Mouse (Mus musculus) spleen, postnatal 10 days (tissue): ENCODE measurements at regions not wholly inside any gene's neighbourhood (a gene's known extent, or its start where the extent isn't known, plus 50 kb on each side); places are given as distances from the start of the nearest gene placed in this dataset.

ENCODE experiments used
- DNase-seq, 2 experiments: peaks; one replicate each; pipeline ENCODE4 v3.0.0; 2021 to 2022; ENCODE audit warnings: low spot score in 2 of 2

DNA sequence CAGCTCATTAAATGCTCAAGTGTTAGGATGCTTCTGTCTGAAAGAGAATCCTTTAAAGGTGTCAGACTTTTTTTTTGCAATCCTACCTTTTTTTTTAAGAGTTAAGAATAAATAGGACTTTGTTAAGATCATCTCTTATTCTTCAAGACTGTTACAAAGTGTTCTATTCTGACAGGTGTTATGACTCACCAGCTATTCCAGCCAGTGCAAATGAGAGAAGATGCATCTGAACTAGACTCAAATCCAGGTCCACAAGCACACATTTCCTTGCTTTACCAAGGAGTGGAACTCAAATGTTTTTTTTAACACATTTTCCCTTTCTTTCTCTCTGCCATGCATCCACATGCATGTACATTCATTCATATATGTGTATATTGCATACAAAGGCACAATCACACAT lies 98.4 kb upstream of the Atp10a start:
- DNase-seq = no peak

DNA sequence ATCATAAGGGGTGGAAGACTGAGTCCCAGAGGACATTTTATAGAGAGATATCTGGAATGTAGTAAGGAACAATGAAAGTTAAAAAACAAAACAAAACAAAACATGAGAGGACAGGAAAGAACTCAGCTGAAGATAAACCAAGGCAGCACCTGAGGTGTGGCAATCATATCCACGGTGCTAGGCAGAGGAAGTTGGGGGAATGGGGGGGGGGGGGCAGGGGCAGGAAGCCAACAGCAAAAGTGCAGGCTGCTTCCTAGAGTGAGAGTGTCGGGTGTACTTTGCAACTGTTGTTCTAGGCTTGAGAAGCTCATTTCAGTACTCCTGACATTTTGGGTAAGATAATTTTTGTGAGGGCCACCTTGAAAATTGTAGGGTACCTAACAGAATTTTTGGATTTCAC lies 87.2 kb upstream of the Atp10a start:
- DNase-seq = no peak

DNA sequence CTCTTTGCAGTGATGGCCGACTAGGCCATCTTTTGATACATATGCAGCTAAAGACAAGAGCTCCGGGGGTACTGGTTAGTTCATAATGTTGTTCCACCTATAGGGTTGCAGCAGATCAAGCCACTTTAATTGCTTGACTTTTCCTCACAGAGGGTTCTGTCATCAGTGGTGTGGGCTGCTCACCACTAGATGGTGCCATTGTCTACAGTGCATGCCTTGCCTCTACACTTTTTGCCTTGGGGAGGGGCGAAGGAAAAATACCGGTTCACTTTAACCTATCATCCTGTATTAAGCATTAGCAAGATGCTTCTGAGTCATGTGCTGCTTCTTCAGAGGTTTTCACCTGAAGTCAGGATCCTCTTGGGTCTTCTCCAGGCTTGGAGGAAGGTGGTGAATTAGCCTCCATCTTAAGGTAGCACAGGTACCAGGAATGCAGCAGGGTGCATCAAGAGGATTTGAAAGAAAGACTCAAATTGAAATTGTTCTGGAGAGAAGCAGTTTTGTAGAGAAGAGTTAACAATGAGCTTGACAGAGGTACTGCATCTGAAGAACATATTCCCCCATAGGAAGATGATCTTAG lies 71.6 kb upstream of the Atp10a start:
- DNase-seq = peak; percentile 5 to 50

DNA sequence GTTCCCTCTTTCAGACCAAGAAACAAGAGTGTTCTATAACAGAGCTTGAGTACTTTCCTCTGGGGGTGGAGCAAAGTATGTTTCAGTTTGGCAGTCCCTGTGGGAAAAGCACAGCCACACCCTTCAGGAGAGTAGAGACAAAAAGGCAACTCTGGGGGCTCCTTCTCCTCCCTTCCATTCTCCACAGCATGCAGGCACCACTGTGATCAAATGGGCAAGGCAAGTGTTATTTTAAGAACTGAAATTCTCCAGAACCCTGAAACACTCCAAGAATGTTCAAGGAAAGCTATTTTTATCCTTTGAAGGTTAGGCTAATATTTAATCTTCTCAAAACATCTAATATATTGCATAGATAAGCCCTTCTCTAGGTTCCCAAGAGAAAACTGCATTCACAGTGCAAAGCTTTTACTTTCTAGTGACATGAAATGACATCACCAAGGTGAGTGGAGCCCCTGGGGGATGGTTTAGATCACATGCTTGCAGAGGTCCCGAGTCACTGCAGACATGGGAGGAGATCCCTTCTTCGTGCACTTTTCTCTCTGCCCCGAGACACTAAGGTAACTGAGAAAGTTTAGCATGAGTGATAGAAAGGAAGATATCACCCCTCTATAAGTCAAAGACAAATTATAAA lies 70.2 kb upstream of the Atp10a start:
- DNase-seq = no peak

DNA sequence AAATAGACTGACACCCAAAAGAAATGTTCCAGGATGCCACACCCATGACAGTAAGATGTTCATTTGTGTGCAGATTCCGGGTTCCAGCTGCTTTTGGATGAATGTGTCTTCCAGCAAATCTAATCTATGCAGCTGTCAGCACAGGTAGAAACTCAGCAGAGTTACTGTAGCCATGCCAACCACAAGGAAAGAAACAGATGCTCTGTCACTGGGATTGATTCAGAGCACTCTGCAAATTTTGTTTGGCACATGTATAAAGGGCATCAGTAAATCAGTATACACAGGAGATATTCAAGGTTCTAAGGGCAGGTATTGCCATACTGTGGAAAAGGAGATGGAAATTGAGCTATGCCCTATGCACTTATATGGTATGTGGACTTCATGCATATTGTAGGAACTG lies 60.0 kb upstream of the Atp10a start:
- no peak for DNase-seq
